Mouse (Mus musculus): ENCODE measurements at regions not wholly inside any gene's neighbourhood (a gene's known extent, or its start where the extent isn't known, plus 50 kb on each side); places are given as distances from the start of the nearest gene placed in this dataset.
"Not testable (repeated sequence)": the region's sequence is repeated elsewhere in the genome, so short reads cannot be mapped to it uniquely, and the experiment has no call there.

DNA sequence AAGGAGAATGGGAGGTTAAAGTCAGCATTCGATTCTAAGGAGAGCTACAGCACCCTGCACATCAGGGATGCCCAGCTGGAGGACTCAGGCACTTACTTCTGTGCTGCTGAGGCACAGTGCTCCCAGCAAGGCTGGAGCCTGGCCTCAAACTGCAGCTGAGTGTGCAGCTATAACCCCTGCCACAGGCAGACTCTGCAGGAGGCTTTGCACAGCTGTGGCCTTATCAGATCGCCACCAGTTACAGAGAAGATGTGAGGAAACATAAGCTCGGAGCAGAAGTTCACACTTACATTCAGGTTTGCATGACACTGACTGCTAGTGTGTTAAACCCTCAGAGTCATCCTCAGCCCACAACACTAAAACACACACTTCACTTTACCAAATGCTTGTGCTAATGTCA is 654.6 kb downstream of the Dad1 start:
- TF ChIP-seq CTCF, EP300 (IDR thresholded peaks at IDR 0.05; ENCODE audit: low read depth): not testable (repeated sequence)

All from heart, postnatal 0 days (tissue).